Mouse (Mus musculus): Measurements from ENCODE around the gene Syt1. TPM values are rescaled to one million over a fixed set of nuclear protein-coding genes. Genes with fewer than 3 reads are reported as not detected.
A peak's percentile ranks its signal among the peaks of the same experiment; 100 is the strongest.

Syt1 gene
- polyA plus RNA-seq, 1 experiment from 2014 or later, result 0.07 TPM

DNA sequence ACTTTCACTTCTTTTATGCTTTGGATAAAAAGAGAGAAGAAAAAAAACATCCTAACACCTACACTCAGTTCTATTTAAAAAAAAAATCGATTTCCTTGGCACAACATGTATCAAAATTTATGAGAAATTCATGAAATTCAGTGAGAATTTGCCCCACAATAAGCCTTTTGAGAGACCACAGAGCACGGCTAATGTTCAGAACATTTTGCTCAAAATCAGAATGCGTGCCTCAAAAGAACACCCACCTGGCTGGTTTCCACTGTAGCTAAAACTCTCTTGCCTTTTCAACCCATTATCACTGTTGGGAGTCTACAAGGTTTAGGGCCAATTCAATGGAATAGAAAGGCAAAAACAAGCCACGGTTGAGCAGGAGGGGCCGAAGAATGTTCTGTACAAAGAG is 390.9 kb downstream of the Syt1 start:
- TF ChIP-seq CTCF (IDR thresholded peaks at IDR 0.05; ENCODE audit: low read depth), result no peak
- no peak for TF ChIP-seq EP300 (IDR thresholded peaks at IDR 0.05; ENCODE audit: low read depth)
- H3K27me3 ChIP-seq (ENCODE audit: insufficient read depth, low read length), result no peaks in the 10 kb centered on the region
- no peak overlapping the region for H3K4me2 ChIP-seq (ENCODE audit: low read depth, low read length)
- no peak overlapping the region for H3K27ac ChIP-seq (ENCODE audit: low read depth)
- no peak overlapping the region for H3K9ac ChIP-seq (replicated peaks)
- no peak for DNase-seq
- no peaks in the 10 kb centered on the region for H3K9me3 ChIP-seq (ENCODE audit: low read length)
- 74% methylated on average over 5 of the region's 5 CpGs for WGBS (ENCODE audit: insufficient replicate concordance)
- no peaks in the 10 kb centered on the region for H3K36me3 ChIP-seq (replicated peaks; ENCODE audit: insufficient read depth, low read length)
- no peaks in the 10 kb centered on the region for H3K4me1 ChIP-seq (ENCODE audit: insufficient read depth)
- no peak for ATAC-seq
- H3K4me3 ChIP-seq (ENCODE audit: low read depth, low read length), result no peak overlapping the region

DNA sequence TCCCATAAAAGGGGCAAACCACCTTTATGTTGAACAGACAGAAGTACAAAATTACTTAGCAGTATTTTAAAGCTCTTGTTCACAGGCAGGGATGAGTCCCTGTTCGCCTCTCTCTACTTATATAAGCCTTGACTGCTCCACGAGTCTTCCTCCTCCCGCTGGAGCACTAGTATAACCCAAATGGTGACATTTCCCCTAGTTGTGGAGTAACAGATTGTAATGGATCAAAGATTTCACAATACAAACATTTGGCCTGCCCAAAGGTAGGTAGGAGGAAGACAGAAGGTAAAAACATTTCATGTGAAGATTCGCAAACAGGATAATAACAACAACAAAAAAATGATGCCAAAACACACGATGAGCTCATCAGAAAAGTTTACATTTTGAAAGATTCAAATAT is 391.6 kb downstream of the Syt1 start:
- DNase-seq (no peak), ATAC-seq (peak; percentile 64)
- no peaks in the 10 kb centered on the region for H3K36me3 ChIP-seq (replicated peaks; ENCODE audit: insufficient read depth, low read length)
- no peak overlapping the region for H3K9ac ChIP-seq (replicated peaks)
- WGBS (ENCODE audit: insufficient replicate concordance), result 66% methylated on average over 5 of the region's 5 CpGs
- TF ChIP-seq CTCF (IDR thresholded peaks at IDR 0.05; ENCODE audit: low read depth) (no peak), EP300 (IDR thresholded peaks at IDR 0.05; ENCODE audit: low read depth) (no peak)
- H3K27me3 ChIP-seq (ENCODE audit: insufficient read depth, low read length), result no peaks in the 10 kb centered on the region
- H3K4me2 ChIP-seq (ENCODE audit: low read depth, low read length), result no peak overlapping the region
- no peak overlapping the region for H3K27ac ChIP-seq (ENCODE audit: low read depth)
- H3K4me3 ChIP-seq (ENCODE audit: low read depth, low read length), result no peak overlapping the region
- H3K4me1 ChIP-seq (ENCODE audit: insufficient read depth), result no peaks in the 10 kb centered on the region
- no peaks in the 10 kb centered on the region for H3K9me3 ChIP-seq (ENCODE audit: low read length)

DNA sequence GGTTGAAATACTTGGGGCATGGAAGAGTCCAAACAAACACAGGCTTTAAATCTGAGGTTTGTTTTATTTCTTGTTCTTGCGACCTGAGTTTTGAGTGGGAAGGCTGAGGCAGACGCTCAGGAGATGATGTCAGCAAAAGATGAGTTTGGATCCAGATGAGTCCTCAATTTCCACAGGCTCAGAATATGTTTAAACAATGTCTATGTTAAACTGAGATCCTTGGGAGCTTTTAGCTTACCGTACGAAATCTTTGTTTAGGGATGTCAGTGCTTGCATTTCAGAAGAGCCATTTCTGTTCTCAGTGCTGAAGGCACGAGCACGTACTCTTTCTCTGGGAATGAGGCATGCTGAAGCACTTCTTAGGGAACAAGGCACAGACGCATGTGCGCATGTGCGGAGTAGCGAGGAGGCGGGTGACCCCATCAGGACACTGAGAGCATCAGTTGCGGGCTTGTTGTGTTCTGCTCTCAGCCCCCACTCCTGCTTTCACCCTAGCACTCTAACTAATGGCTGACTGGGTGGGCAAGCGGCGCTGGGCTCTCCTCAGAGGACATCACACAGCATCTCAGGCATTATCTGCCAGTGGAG is 400.6 kb downstream of the Syt1 start:
- no peak overlapping the region for H3K4me2 ChIP-seq (ENCODE audit: low read depth, low read length)
- 71% methylated on average over 14 of the region's 14 CpGs for WGBS (ENCODE audit: insufficient replicate concordance)

DNA sequence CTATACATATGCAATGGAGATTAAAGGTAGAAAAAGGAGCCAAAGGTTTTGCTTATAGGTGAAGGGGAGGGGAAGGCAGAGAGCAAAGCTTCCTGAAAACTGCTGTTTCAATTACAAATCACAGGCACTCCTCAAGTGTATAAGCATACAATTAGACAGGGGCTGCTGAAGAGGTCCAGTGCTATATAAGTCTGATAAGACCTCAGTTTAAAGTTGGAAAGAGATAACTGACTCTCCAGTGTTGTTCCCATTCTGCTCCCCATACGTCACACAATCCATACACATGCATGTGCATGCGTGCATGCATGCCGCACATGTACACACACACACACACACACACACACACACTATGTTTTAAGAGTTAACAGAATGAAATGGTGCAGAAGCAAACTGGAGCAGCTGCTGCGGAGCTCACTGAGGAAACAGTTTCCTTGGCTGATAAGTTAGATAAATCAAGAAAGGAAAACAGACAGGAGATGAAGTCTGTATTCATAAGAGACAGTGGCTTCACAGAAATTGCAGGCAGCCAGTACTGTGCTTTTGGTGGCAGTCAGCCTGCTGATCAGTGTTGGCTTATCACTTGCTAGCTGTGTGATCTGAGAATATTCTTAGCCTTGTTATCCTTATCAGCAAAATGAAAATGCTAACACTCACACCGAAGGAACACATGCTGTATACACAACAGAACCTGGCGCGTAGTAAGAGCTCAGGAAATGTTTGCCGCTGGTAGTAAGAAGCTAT is 408.9 kb downstream of the Syt1 start:
- TF ChIP-seq EP300 (IDR thresholded peaks at IDR 0.05; ENCODE audit: low read depth), result no peak
- no peak for TF ChIP-seq CTCF (IDR thresholded peaks at IDR 0.05; ENCODE audit: low read depth)
- no peak for ATAC-seq

More for the DNA sequence above, 400.6 kb downstream of the Syt1 start:
- TF ChIP-seq CTCF (IDR thresholded peaks at IDR 0.05; ENCODE audit: low read depth), result no peak
- no peak for TF ChIP-seq EP300 (IDR thresholded peaks at IDR 0.05; ENCODE audit: low read depth)
- H3K4me1 ChIP-seq (ENCODE audit: insufficient read depth), result no peaks in the 10 kb centered on the region
- no peaks in the 10 kb centered on the region for H3K27me3 ChIP-seq (ENCODE audit: insufficient read depth, low read length)
- no peaks in the 10 kb centered on the region for H3K36me3 ChIP-seq (replicated peaks; ENCODE audit: insufficient read depth, low read length)
- no peaks in the 10 kb centered on the region for H3K9me3 ChIP-seq (ENCODE audit: low read length)
- H3K9ac ChIP-seq (replicated peaks), result no peak overlapping the region
- no peak overlapping the region for H3K4me3 ChIP-seq (ENCODE audit: low read depth, low read length)
- H3K27ac ChIP-seq (ENCODE audit: low read depth), result no peak overlapping the region
- ATAC-seq (no peak), DNase-seq (no peak)

DNA sequence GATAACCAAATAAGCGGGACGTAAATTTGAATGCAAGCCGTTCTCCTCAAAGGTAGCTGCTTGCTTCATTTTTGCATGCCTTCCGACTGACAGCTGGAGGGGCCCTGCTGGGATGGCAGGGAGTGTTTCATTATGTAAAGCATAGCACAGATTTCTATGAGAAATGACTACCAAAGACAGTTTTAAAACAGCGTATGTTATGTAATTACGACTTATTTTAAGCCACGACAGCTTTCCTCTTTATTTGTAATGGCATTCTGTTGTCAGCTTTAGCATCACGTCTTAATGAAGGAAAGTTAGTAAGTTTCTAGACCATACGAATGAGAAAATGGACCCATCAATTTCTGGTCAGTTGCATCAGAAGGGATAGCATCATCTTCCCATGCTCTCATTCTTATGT is 410.1 kb downstream of the Syt1 start:
- no peak overlapping the region for H3K4me3 ChIP-seq (ENCODE audit: low read depth, low read length)
- H3K4me1 ChIP-seq (ENCODE audit: insufficient read depth), result no peaks in the 10 kb centered on the region
- H3K36me3 ChIP-seq (replicated peaks; ENCODE audit: insufficient read depth, low read length), result no peaks in the 10 kb centered on the region
- H3K9me3 ChIP-seq (ENCODE audit: low read length), result peaks cover 7% of the 10 kb centered on the region
- DNase-seq (no peak), ATAC-seq (no peak)
- no peaks in the 10 kb centered on the region for H3K27me3 ChIP-seq (ENCODE audit: insufficient read depth, low read length)
- H3K4me2 ChIP-seq (ENCODE audit: low read depth, low read length), result no peak overlapping the region
- no peak overlapping the region for H3K9ac ChIP-seq (replicated peaks)
- WGBS (ENCODE audit: insufficient replicate concordance), result 86% methylated on average over 9 of the region's 9 CpGs
- H3K27ac ChIP-seq (ENCODE audit: low read depth), result no peak overlapping the region
- TF ChIP-seq EP300 (IDR thresholded peaks at IDR 0.05; ENCODE audit: low read depth) (no peak), CTCF (IDR thresholded peaks at IDR 0.05; ENCODE audit: low read depth) (no peak)

More for the DNA sequence above, 408.9 kb downstream of the Syt1 start:
- no peak for DNase-seq
- 52% methylated on average over 8 of the region's 8 CpGs for whole genome bisulfite sequencing (ENCODE audit: insufficient replicate concordance)
- Histone ChIP-seq H3K9ac (replicated peaks) (no peak overlapping the region), H3K4me1 (ENCODE audit: insufficient read depth) (no peaks in the 10 kb centered on the region), H3K4me2 (ENCODE audit: low read depth, low read length) (no peak overlapping the region), H3K4me3 (ENCODE audit: low read depth, low read length) (no peak overlapping the region), H3K27ac (ENCODE audit: low read depth) (no peak overlapping the region), H3K9me3 (ENCODE audit: low read length) (peaks cover 7% of the 10 kb centered on the region), H3K27me3 (ENCODE audit: insufficient read depth, low read length) (no peaks in the 10 kb centered on the region), H3K36me3 (replicated peaks; ENCODE audit: insufficient read depth, low read length) (no peaks in the 10 kb centered on the region)

DNA sequence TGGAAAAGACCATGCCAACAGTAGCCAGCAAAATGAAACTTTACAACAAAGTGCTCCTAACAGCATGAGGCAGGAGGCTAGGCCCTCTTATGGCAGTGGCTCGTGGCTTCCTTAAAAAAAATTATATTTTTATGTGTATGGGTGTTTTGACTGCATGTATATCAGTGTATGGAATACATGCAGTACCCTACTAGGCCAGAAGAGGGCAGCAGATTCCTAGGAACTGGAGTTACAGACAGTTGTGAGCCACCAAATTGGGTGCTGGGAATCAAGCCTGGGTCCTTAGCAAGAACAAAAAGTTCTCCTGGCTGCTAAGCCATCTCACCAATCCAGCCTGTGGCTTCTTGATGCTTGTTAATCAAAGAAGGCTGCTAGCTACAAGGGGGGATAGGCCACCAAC is 413.4 kb downstream of the Syt1 start:
- ATAC-seq (no peak), DNase-seq (no peak)
- no peak overlapping the region for H3K9ac ChIP-seq (replicated peaks)
- no peak overlapping the region for H3K27ac ChIP-seq (ENCODE audit: low read depth)
- WGBS (ENCODE audit: insufficient replicate concordance), result 64% methylated on average over 1 of the region's 1 CpGs
- H3K4me3 ChIP-seq (ENCODE audit: low read depth, low read length), result no peak overlapping the region
- peaks cover 7% of the 10 kb centered on the region for H3K9me3 ChIP-seq (ENCODE audit: low read length)
- peak; percentile 55 for TF ChIP-seq CTCF (IDR thresholded peaks at IDR 0.05; ENCODE audit: low read depth)
- TF ChIP-seq EP300 (IDR thresholded peaks at IDR 0.05; ENCODE audit: low read depth), result no peak
- H3K27me3 ChIP-seq (ENCODE audit: insufficient read depth, low read length), result no peaks in the 10 kb centered on the region
- H3K36me3 ChIP-seq (replicated peaks; ENCODE audit: insufficient read depth, low read length), result no peaks in the 10 kb centered on the region
- H3K4me1 ChIP-seq (ENCODE audit: insufficient read depth), result no peaks in the 10 kb centered on the region
- no peak overlapping the region for H3K4me2 ChIP-seq (ENCODE audit: low read depth, low read length)
